Mouse (Mus musculus): ENCODE data around the gene Tcte3.
"Not testable (repeated sequence)": the region's sequence is repeated elsewhere in the genome, so short reads cannot be mapped to it uniquely, and the experiment has no call there.

Gene Tcte3

GRCm38 (mm10) chr17:15025513-15025912 is 15.8 kb downstream of the Tcte3 start:
- not testable (repeated sequence) for DNase-seq

GRCm38 (mm10) chr17:15024502-15025193 is 16.6 kb downstream of the Tcte3 start:
- DNase-seq: not testable (repeated sequence)

- not testable (repeated sequence) for DNase-seq
Measured at GRCm38 (mm10) chr17:15023878-15024492, 17.3 kb downstream of the Tcte3 start.

- peak; percentile 4 to 26 for DNase-seq
Measured at GRCm38 (mm10) chr17:15021503-15022220, 19.6 kb downstream of the Tcte3 start.

GRCm38 (mm10) chr17:15009706-15010413 is 31.4 kb downstream of the Tcte3 start, which contains the start of gene Gm3435:
Gene Gm3435, plus strand, starts transcription at chr17:15010176.
- DNase-seq: not testable (repeated sequence)

GRCm38 (mm10) chr17:15009088-15009487 is 32.2 kb downstream of the Tcte3 start:
- not testable (repeated sequence) for DNase-seq

- DNase-seq: not testable (repeated sequence)
Measured at GRCm38 (mm10) chr17:15000047-15000446, 41.2 kb downstream of the Tcte3 start.

- DNase-seq: not testable (repeated sequence)
Measured at GRCm38 (mm10) chr17:14994140-14994539, 47.1 kb downstream of the Tcte3 start.

- not testable (repeated sequence) for DNase-seq
Measured at GRCm38 (mm10) chr17:14993139-14993832, 48.0 kb downstream of the Tcte3 start.

GRCm38 (mm10) chr17:14992522-14993138 is 48.7 kb downstream of the Tcte3 start:
- not testable (repeated sequence) for DNase-seq

GRCm38 (mm10) chr17:14990116-14990702 is 51.1 kb downstream of the Tcte3 start:
- not testable (repeated sequence) for DNase-seq

GRCm38 (mm10) chr17:14978362-14979038 is 62.8 kb downstream of the Tcte3 start, which contains the start of the genes 9030025P20Rik and Gm3417:
Gene 9030025P20Rik, plus strand, starts transcription at chr17:14978468.
Gene Gm3417, minus strand, starts transcription at chr17:14978790.
- DNase-seq: not testable (repeated sequence)

GRCm38 (mm10) chr17:14977718-14978361 is 63.4 kb downstream of the Tcte3 start:
- DNase-seq: not testable (repeated sequence)
